Mouse (Mus musculus) limb, embryonic 14.5 days (tissue): ENCODE measurements around the gene Dctn1. TPM values are rescaled to one million over a fixed set of nuclear protein-coding genes. Genes with fewer than 3 reads are reported as not detected.

Source experiments
- ATAC-seq: fragments of 200-750 bp; cut with Nextera tagmentation; 2 replicates; pipeline ENCODE4 v1.8.0; 2017; ENCODE audit warnings: low read depth, moderate number of reproducible peaks, moderate TSS enrichment; ENCODE audit not compliant: low FRiP score
- DNase-seq: peaks from one replicate; pipeline ENCODE4 v3.0.0-alpha.2; 2015; ENCODE audit warnings: low spot score
- H3K27ac ChIP-seq: fragments of 300-500 bp; sonication (generic); replicated peaks from 2 replicates; pipeline ENCODE4 v1.5.1; 2014; ENCODE audit warnings: low read depth, mild to moderate bottlenecking, low read length, moderate library complexity, mixed read lengths
- H3K27me3 ChIP-seq: fragments of 300-500 bp; sonication (generic); 2 replicates; pipeline ENCODE4 v1.6.1; 2014; ENCODE audit warnings: low read length, mixed read lengths; ENCODE audit not compliant: control insufficient read depth, insufficient read depth
- H3K36me3 ChIP-seq: fragments of 300-500 bp; sonication (generic); 2 replicates; pipeline ENCODE4 v1.6.1; 2014; ENCODE audit warnings: mild to moderate bottlenecking, low read length, moderate library complexity, mixed read lengths; ENCODE audit not compliant: control insufficient read depth, insufficient read depth
- H3K4me1 ChIP-seq: fragments of 300-500 bp; sonication (generic); 2 replicates; pipeline ENCODE4 v1.6.1; 2014; ENCODE audit warnings: antibody characterized with exemption, low read length, mixed read lengths; ENCODE audit not compliant: control insufficient read depth, insufficient read depth
- H3K4me2 ChIP-seq: fragments of 300-500 bp; sonication (generic); replicated peaks from 2 replicates; pipeline ENCODE4 v1.6.1; 2014; ENCODE audit warnings: low read depth, mild to moderate bottlenecking, low read length, moderate library complexity; ENCODE audit not compliant: severe bottlenecking
- H3K4me3 ChIP-seq: fragments of 300-500 bp; sonication (generic); replicated peaks from 2 replicates; pipeline ENCODE4 v1.5.1; 2014; ENCODE audit warnings: low read length
- H3K9ac ChIP-seq: fragments of 300-500 bp; sonication (generic); 2 replicates; pipeline ENCODE4 v1.6.1; 2014; ENCODE audit warnings: mild to moderate bottlenecking, low read depth, low read length, moderate library complexity; ENCODE audit not compliant: severe bottlenecking
- H3K9me3 ChIP-seq: fragments of 300-500 bp; sonication (generic); 2 replicates; pipeline ENCODE4 v1.6.1; 2016; ENCODE audit warnings: low read length; ENCODE audit not compliant: control insufficient read depth
- POLR2A ChIP-seq: fragments of 200-500 bp; IDR thresholded peaks from 2 replicates; pipeline ENCODE4 v1.8.0; 2012; ENCODE audit warnings: inconsistent platforms, mild to moderate bottlenecking, moderate library complexity, borderline replicate concordance; ENCODE audit not compliant: insufficient read depth, insufficient read length; ENCODE audit errors: extremely low read depth
- WGBS: fragments of 180-500 bp; shearing (Covaris S2); extraction: QIAGEN DNeasy Blood & Tissue Kit; methylation state at CpG from one replicate; pipeline ENCODE4 v1.1.7; 2014; 5-methylcytosine and 5-hydroxymethylcytosine counted together
- polyA plus RNA-seq, 2 experiments: library from polyadenylated mRNA; depleted of rRNA in 1 of 2; stranded (reverse) in 1 of 2; unstranded in 1 of 2; fragments of >200 nt; fragmentation: Nextera tagmentation in 1 of 2; extraction: Ambion mirVana in 1 of 2; gene quantifications; 2 replicates each; pipeline versions ENCODE4 v1.2.1 to v1.2.3; 2012 to 2014

Dctn1 gene
- polyA plus RNA-seq, 2 experiments = 82.0 to 128 TPM

DNA sequence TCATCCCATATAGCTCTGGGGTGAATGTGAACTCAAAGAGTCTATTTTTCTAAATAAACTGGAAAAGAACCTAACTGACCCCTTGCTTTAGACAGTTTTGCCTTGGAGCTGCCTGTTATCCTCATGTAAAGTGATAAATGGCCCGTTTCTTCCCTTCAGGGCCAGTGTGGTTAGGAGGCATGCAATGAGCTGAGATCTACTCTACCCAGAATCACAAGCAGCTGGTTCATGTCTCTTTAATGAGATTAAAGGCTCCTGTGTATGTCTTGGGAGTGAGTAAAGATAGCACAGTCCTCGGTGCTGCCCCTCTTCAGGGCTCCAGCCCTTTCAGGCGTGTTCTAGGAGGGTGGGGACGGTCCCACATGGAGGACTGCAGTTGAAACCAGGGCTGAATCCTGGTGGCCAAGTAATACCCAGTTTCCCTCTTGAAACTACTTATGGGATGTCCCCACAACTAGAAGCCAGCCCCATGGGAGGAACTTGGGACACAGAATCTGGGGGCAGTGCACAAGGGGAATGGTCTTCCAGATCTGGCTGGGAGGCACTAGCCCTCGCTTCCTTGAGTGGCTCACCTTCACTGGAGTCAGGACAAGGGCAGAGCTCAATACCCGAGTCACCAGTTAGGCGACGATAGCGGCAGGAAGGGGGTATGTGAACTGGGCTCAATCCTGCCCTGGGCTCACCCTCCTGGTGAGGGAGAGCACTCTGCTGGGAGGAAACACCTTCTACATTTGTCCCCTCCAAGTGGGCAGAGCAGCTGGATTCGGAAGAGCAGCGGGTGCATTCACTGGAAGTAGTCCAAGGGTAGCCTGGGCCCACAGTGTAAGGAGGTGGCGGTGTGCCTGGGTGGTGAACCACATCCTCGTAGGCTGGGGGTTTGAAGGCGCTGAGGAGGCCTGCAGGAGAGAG, 46.6 kb upstream of the Dctn1 start:
- Histone ChIP-seq H3K4me3 (no peak overlapping the region), H3K4me1 (peaks cover 31% of the 10 kb centered on the region), H3K9me3 (no peaks in the 10 kb centered on the region), H3K9ac (no peak overlapping the region), H3K27ac (no peak overlapping the region), H3K4me2 (no peak overlapping the region), H3K27me3 (no peaks in the 10 kb centered on the region), H3K36me3 (peaks cover 38% of the 10 kb centered on the region)
- WGBS = 87% methylated on average over 14 of the region's 14 CpGs
- ATAC-seq (no peak), DNase-seq (no peak)
- no peak for TF ChIP-seq POLR2A

DNA sequence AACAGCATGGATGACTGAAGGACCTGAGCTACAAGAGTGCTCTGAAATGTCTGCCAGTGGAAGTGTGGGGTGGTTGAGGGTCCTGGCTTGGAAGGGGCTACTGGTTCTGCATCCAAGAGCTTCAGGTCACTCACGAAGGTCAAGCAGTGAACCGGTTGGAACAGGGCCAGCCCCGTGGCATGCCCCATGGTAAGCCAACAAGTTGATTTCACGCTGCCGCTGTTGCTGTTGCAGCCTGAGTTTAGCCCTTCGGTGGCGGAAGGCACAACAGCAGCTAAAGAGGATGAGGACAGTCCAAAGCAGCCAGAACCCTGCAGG, 46.0 kb upstream of the Dctn1 start:
- no peak for ATAC-seq
- peak overlapping the region; percentile 96 for H3K4me2 ChIP-seq
- H3K27ac ChIP-seq = no peak overlapping the region
- WGBS = 84% methylated on average over 7 of the region's 7 CpGs
- H3K27me3 ChIP-seq = no peaks in the 10 kb centered on the region
- H3K36me3 ChIP-seq = peaks cover 38% of the 10 kb centered on the region
- no peak overlapping the region; the same call in 1 of the 2 replicates for H3K4me3 ChIP-seq
- H3K4me1 ChIP-seq = peaks cover 36% of the 10 kb centered on the region
- peak overlapping the region; percentile 28; the same call in 1 of the 2 replicates for H3K9ac ChIP-seq
- no peak for TF ChIP-seq POLR2A
- DNase-seq = no peak
- no peaks in the 10 kb centered on the region for H3K9me3 ChIP-seq

DNA sequence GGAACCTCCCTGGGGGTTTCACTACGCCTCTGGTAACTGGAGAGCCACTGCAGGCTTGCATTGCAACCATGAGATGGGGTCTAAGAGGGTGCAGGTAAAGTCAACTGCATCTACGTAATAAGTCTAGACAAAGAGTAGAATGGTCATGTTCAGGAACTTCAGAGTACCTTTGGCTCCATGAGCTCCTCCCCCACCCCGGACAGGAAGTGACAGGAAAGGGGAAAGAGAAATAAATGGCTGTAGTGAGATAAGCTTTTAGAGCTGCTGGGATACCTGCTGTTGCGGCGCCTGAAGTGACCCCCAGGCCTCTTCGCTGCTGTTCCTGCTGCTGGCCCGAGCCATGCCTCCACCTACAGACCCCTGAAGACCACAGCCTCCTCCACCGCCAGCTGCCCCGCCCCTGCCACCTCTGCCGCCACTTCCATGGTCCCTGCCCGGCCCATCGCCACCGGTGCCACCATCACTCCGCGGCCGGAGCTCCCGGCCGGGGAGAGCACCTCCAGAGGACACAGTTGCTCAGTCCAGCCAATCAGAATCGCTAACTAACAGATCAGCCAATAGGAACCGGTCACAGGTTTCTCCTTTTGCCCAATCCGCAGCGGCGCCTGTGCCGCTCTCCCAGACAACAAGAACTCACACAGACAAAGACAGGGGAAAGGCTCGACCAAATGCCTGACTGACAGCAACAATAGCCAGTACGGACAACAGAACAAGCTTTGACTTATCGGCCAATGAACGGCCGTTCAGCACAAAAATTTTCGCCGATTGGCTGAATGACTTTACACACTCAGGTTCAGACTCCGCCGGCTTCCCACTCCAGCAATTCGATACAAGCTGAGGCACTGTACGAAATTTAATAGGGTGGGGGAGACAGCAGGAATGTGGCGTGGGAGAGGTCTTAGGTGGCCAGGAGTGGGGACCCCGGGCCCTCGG, 44.5 kb upstream of the Dctn1 start, which contains the start of gene Wbp1:
TSS of gene Wbp1 (minus strand) at position 630 of the 933 bp plus-strand sequence.
- Histone ChIP-seq H3K4me2 (peak within 1 kb of the TSS; percentile 96), H3K9ac (peak within 1 kb of the TSS; percentile 89), H3K36me3 (peaks cover 38% of the 10 kb centered on the region), H3K9me3 (no peaks in the 10 kb centered on the region), H3K27me3 (no peaks in the 10 kb centered on the region), H3K4me1 (peaks cover 38% of the 10 kb centered on the region), H3K4me3 (peak within 1 kb of the TSS; percentile 73), H3K27ac (peak within 1 kb of the TSS; percentile 99)
- under 1% methylated on average over 36 of the region's 38 CpGs for WGBS
- ATAC-seq (peak; percentile 94), DNase-seq (peak; percentile 99)
- TF ChIP-seq POLR2A = peak; percentile 92

DNA sequence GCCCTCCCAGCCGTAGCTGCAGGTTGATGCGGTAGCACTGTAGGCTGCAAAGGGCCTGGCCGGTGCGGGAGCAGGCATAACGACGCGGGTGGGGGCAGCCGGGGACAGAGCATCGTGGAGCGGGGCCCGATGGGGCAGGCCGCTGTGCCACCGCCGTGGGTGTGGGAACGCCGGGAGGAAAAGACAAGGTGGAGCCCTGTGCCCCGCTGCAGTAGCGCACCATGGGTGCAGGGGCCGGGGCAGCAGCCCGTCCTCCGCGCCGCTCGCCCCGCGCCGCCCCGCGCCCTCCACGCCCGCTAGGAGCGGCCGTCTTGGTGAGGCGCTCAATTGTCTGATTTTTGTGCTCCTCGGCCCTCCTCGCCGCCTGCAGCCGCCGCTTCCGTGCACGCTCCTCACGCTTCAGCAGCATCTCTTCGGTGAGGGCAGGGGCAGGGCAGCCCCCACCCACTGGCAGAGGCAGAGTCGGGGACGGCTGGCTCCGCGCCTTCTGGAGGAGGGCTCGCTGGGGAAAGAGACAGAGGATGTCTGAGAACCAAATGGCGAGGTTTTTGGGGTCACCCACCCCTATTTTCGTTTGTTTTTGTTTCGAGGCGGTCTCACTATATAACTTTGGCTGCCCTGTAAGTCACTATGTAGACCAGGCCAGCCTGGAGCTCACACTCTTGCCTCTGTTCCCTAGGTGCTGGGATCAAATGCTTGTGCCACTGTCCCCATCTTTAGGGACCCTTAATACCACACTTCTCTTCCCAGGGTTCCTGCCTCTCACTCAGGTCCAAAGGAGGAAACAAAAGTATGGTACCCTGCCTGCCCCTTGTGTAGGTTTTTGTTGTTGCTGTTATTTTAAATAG, 43.6 kb upstream of the Dctn1 start:
- peak overlapping the region; percentile 96 for H3K4me2 ChIP-seq
- H3K4me1 ChIP-seq = peaks cover 31% of the 10 kb centered on the region
- DNase-seq (no peak), ATAC-seq (peak; percentile 3; the same call in 1 of the 2 replicates)
- TF ChIP-seq POLR2A = no peak
- peaks cover 32% of the 10 kb centered on the region for H3K36me3 ChIP-seq
- H3K4me3 ChIP-seq = peak overlapping the region; percentile 73
- H3K27ac ChIP-seq = peak overlapping the region; percentile 99
- no peaks in the 10 kb centered on the region for H3K27me3 ChIP-seq
- peak overlapping the region; percentile 89 for H3K9ac ChIP-seq
- 1% methylated on average over 34 of the region's 52 CpGs for WGBS
- no peaks in the 10 kb centered on the region for H3K9me3 ChIP-seq
